Mouse (Mus musculus): ENCODE measurements at regions not wholly inside any gene's neighbourhood (a gene's known extent, or its start where the extent isn't known, plus 50 kb on each side); places are given as distances from the start of the nearest gene placed in this dataset.

- DNase-seq (ENCODE audit: low spot score) (no peak), ATAC-seq (ENCODE audit: insufficient read depth, low read depth) (no peak)
- TF ChIP-seq CTCF (IDR thresholded peaks at IDR 0.05; ENCODE audit: low read depth) (no peak), EP300 (IDR thresholded peaks at IDR 0.05; ENCODE audit: low read depth) (no peak)
- no peaks in the 10 kb centered on the region for H3K9me3 ChIP-seq (replicated peaks; ENCODE audit: control insufficient read depth, low read length)
- H3K4me1 ChIP-seq (ENCODE audit: control insufficient read depth, insufficient read depth), result no peaks in the 10 kb centered on the region
- no peak overlapping the region for H3K4me2 ChIP-seq (ENCODE audit: low read depth, low read length)
- no peak overlapping the region for H3K9ac ChIP-seq (replicated peaks; ENCODE audit: low read depth, low read length)
- no peak overlapping the region for H3K27ac ChIP-seq (ENCODE audit: low read depth)
- 82% methylated on average over 4 of the region's 4 CpGs for WGBS
- H3K4me3 ChIP-seq (ENCODE audit: low read depth, low read length), result no peak overlapping the region
- no peaks in the 10 kb centered on the region for H3K36me3 ChIP-seq (replicated peaks; ENCODE audit: control insufficient read depth, insufficient read depth, low read length)
- H3K27me3 ChIP-seq (ENCODE audit: control insufficient read depth, insufficient read depth, low read length), result no peaks in the 10 kb centered on the region
Observed at GRCm38 (mm10) chr12:70563446-70563845, 110.6 kb downstream of the Tmx1 start.

GRCm38 (mm10) chr12:70575665-70576064, 122.8 kb downstream of the Tmx1 start:
- no peaks in the 10 kb centered on the region for H3K27me3 ChIP-seq (ENCODE audit: control insufficient read depth, insufficient read depth, low read length)
- TF ChIP-seq EP300 (IDR thresholded peaks at IDR 0.05; ENCODE audit: low read depth) (no peak), CTCF (IDR thresholded peaks at IDR 0.05; ENCODE audit: low read depth) (no peak)
- 61% methylated on average over 7 of the region's 7 CpGs for WGBS
- H3K4me3 ChIP-seq (ENCODE audit: low read depth, low read length), result no peak overlapping the region
- no peak overlapping the region for H3K4me2 ChIP-seq (ENCODE audit: low read depth, low read length)
- DNase-seq (ENCODE audit: low spot score) (no peak), ATAC-seq (ENCODE audit: insufficient read depth, low read depth) (no peak)
- H3K4me1 ChIP-seq (ENCODE audit: control insufficient read depth, insufficient read depth), result no peaks in the 10 kb centered on the region; the same call in 1 of the 2 replicates
- no peaks in the 10 kb centered on the region for H3K36me3 ChIP-seq (replicated peaks; ENCODE audit: control insufficient read depth, insufficient read depth, low read length)
- H3K27ac ChIP-seq (ENCODE audit: low read depth), result no peak overlapping the region
- no peaks in the 10 kb centered on the region for H3K9me3 ChIP-seq (replicated peaks; ENCODE audit: control insufficient read depth, low read length)
- H3K9ac ChIP-seq (replicated peaks; ENCODE audit: low read depth, low read length), result no peak overlapping the region

- H3K4me1 ChIP-seq (ENCODE audit: control insufficient read depth, insufficient read depth), result no peaks in the 10 kb centered on the region; the same call in 1 of the 2 replicates
- TF ChIP-seq EP300 (IDR thresholded peaks at IDR 0.05; ENCODE audit: low read depth) (no peak), CTCF (IDR thresholded peaks at IDR 0.05; ENCODE audit: low read depth) (no peak)
- H3K4me2 ChIP-seq (ENCODE audit: low read depth, low read length), result no peak overlapping the region
- H3K36me3 ChIP-seq (replicated peaks; ENCODE audit: control insufficient read depth, insufficient read depth, low read length), result no peaks in the 10 kb centered on the region
- no peaks in the 10 kb centered on the region for H3K9me3 ChIP-seq (replicated peaks; ENCODE audit: control insufficient read depth, low read length)
- H3K27me3 ChIP-seq (ENCODE audit: control insufficient read depth, insufficient read depth, low read length), result no peaks in the 10 kb centered on the region
- DNase-seq (ENCODE audit: low spot score) (no peak), ATAC-seq (ENCODE audit: insufficient read depth, low read depth) (no peak)
- H3K9ac ChIP-seq (replicated peaks; ENCODE audit: low read depth, low read length), result no peak overlapping the region
- H3K27ac ChIP-seq (ENCODE audit: low read depth), result no peak overlapping the region
- 60% methylated on average over 4 of the region's 4 CpGs for WGBS
- no peak overlapping the region for H3K4me3 ChIP-seq (ENCODE audit: low read depth, low read length)
Observed at GRCm38 (mm10) chr12:70577769-70578168, 124.9 kb downstream of the Tmx1 start.

DNA sequence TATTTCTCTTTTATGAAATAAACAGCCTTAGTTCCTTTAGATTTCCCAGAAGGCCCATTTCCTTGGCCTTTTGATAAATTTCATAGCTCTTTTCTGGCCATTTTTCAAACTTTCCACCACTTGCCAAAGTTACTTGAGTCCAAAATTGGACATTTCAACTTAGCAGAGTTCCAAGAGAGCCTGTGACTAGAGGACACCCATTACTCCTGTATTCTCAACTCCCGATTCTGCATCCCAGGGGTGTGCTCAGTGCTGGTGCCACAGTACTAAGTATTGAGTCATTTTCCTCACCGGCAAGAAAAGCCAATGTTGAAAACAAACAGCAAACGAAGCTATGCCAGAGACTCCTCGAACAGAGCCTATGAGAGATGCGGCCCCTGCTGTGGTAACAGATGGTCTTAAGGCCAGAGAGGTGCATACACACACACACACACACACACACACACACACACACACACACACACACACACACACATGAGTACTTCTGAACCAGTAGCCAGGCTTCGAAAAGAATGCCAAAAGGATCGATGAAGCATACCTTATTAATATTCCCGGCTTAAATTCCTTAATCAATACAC, 126.5 kb downstream of the Tmx1 start:
- H3K4me3 ChIP-seq (ENCODE audit: low read depth, low read length), result no peak overlapping the region
- H3K9ac ChIP-seq (replicated peaks; ENCODE audit: low read depth, low read length), result no peak overlapping the region
- ATAC-seq (ENCODE audit: insufficient read depth, low read depth), result no peak
- 78% methylated on average over 8 of the region's 8 CpGs for WGBS
- no peak overlapping the region for H3K4me2 ChIP-seq (ENCODE audit: low read depth, low read length)
- no peaks in the 10 kb centered on the region; the same call in 1 of the 2 replicates for H3K4me1 ChIP-seq (ENCODE audit: control insufficient read depth, insufficient read depth)
- no peak overlapping the region for H3K27ac ChIP-seq (ENCODE audit: low read depth)
- no peaks in the 10 kb centered on the region for H3K9me3 ChIP-seq (replicated peaks; ENCODE audit: control insufficient read depth, low read length)
- DNase-seq (ENCODE audit: low spot score), result no peak
- H3K27me3 ChIP-seq (ENCODE audit: control insufficient read depth, insufficient read depth, low read length), result no peaks in the 10 kb centered on the region
- no peak for TF ChIP-seq EP300 (IDR thresholded peaks at IDR 0.05; ENCODE audit: low read depth)
- no peak for TF ChIP-seq CTCF (IDR thresholded peaks at IDR 0.05; ENCODE audit: low read depth)
- H3K36me3 ChIP-seq (replicated peaks; ENCODE audit: control insufficient read depth, insufficient read depth, low read length), result no peaks in the 10 kb centered on the region

DNA sequence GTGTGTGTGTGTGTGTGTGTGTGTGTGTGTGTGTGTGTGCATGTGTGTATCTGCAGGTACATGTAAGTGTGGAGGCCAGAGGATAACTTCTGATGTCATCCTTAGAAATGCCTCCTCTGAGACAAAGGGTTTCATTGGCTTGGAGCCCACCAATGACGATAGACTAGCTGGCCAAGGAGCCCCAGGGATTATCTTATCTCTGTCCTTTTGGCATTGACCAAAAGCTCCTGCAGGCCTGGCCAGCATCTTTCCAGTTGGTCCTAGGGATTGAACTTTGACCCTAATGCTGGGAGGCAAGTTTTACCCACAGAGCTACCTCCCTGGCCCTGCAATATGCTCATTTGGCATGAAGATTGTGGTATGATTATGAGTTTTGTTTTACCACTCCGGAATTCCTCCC, 133.3 kb downstream of the Tmx1 start:
- no peaks in the 10 kb centered on the region for H3K27me3 ChIP-seq (ENCODE audit: control insufficient read depth, insufficient read depth, low read length)
- H3K9ac ChIP-seq (replicated peaks; ENCODE audit: low read depth, low read length), result no peak overlapping the region
- TF ChIP-seq CTCF (IDR thresholded peaks at IDR 0.05; ENCODE audit: low read depth) (no peak), EP300 (IDR thresholded peaks at IDR 0.05; ENCODE audit: low read depth) (no peak)
- no peak overlapping the region for H3K27ac ChIP-seq (ENCODE audit: low read depth)
- no peak overlapping the region for H3K4me2 ChIP-seq (ENCODE audit: low read depth, low read length)
- WGBS, result 38% methylated on average over 2 of the region's 2 CpGs
- no peaks in the 10 kb centered on the region for H3K36me3 ChIP-seq (replicated peaks; ENCODE audit: control insufficient read depth, insufficient read depth, low read length)
- no peaks in the 10 kb centered on the region for H3K9me3 ChIP-seq (replicated peaks; ENCODE audit: control insufficient read depth, low read length)
- no peak overlapping the region for H3K4me3 ChIP-seq (ENCODE audit: low read depth, low read length)
- DNase-seq (ENCODE audit: low spot score), result no peak
- peaks cover 8% of the 10 kb centered on the region for H3K4me1 ChIP-seq (ENCODE audit: control insufficient read depth, insufficient read depth)
- ATAC-seq (ENCODE audit: insufficient read depth, low read depth), result no peak

GRCm38 (mm10) chr12:70588234-70588633, 135.3 kb downstream of the Tmx1 start:
- H3K27ac ChIP-seq (ENCODE audit: low read depth), result no peak overlapping the region
- 47% methylated on average over 3 of the region's 3 CpGs for WGBS
- no peaks in the 10 kb centered on the region for H3K27me3 ChIP-seq (ENCODE audit: control insufficient read depth, insufficient read depth, low read length)
- no peaks in the 10 kb centered on the region for H3K36me3 ChIP-seq (replicated peaks; ENCODE audit: control insufficient read depth, insufficient read depth, low read length)
- H3K4me1 ChIP-seq (ENCODE audit: control insufficient read depth, insufficient read depth), result peaks cover 8% of the 10 kb centered on the region
- no peak overlapping the region for H3K9ac ChIP-seq (replicated peaks; ENCODE audit: low read depth, low read length)
- TF ChIP-seq CTCF (IDR thresholded peaks at IDR 0.05; ENCODE audit: low read depth), result no peak
- no peak for TF ChIP-seq EP300 (IDR thresholded peaks at IDR 0.05; ENCODE audit: low read depth)
- ATAC-seq (ENCODE audit: insufficient read depth, low read depth), result no peak
- no peak for DNase-seq (ENCODE audit: low spot score)
- no peak overlapping the region for H3K4me3 ChIP-seq (ENCODE audit: low read depth, low read length)
- no peak overlapping the region for H3K4me2 ChIP-seq (ENCODE audit: low read depth, low read length)
- no peaks in the 10 kb centered on the region for H3K9me3 ChIP-seq (replicated peaks; ENCODE audit: control insufficient read depth, low read length)
